ENCODE assay signal across 8 mouse cellular contexts in the genomic region with DNA sequence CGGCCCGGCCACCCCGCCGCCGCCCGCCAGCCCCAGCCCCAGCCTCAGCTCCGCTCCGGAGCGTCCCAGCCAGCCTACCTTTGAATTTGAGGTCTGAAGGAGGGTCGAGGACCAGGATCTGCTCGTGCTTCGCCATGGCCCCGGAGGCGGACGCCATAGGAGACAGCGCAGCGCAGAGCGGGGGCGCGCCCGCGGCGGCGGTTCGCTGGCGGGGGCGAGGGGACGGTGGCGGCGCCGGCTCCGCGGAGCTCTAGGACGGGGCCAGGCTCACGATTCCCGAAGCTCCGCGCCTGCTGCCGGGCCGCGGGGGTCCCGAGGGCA. TPM values are rescaled to one million over a fixed set of nuclear protein-coding genes. Genes with fewer than 3 reads are reported as not detected.
DNase-seq lines count a peak whose midpoint lies in the region; ATAC-seq and TF ChIP-seq lines count a peak whose summit lies in the region.

No protein-coding gene starts in this region.

- H3K4me3 ChIP-seq in heart, embryonic 14.5 days (ENCODE audit: control insufficient read depth in 1 of 2, insufficient read depth in 1 of 2, low read depth in 1 of 2, low read length in 2 of 2): peak overlapping the region; percentile 65 to 100
- H3K4me3 ChIP-seq in ES-E14 (ENCODE audit: insufficient read depth in 1 of 2, low read depth in 1 of 2, low read length in 2 of 2, poor library complexity in 1 of 2, severe bottlenecking in 1 of 2): peak overlapping the region; percentile 90 to 97
- H3K4me3 ChIP-seq in forebrain, postnatal 0 days (ENCODE audit: low read depth, low read length): peak overlapping the region; percentile 96

- in situ Hi-C loops in ES-E14 (cut with MboI; ENCODE audit: low sequenced_read_pairs in 2 of 2, unreplicated experiment in 2 of 2): no loop called here

- H3K27ac ChIP-seq in heart, embryonic 14.5 days (replicated peaks in 1 of 2; ENCODE audit: control insufficient read depth in 1 of 2, insufficient read depth in 1 of 2, low read depth in 2 of 2, low read length in 2 of 2): peak overlapping the region; percentile 97 to 100
- peak overlapping the region; percentile 98 for H3K27ac ChIP-seq in ES-E14 (ENCODE audit: insufficient read depth, low read depth, low read length, poor library complexity, severe bottlenecking)
- peak overlapping the region; percentile 100 for H3K27ac ChIP-seq in forebrain, postnatal 0 days (ENCODE audit: low read depth, low read length)

- no peak for DNase-seq in heart, postnatal 10 days
- no peak for DNase-seq in ES-E14 (ENCODE audit: low read depth, low spot score)
- no peak for DNase-seq in forebrain, postnatal 0 days
- DNase-seq in adrenal gland, adult 8-10 months: no peak
- DNase-seq in frontal cortex, postnatal 25 days (ENCODE audit: low spot score in 2 of 2): no peak
- no peak for DNase-seq in adrenal gland, adult 18-20 months (ENCODE audit: low spot score in 2 of 2)

- peak; percentile 69 for ATAC-seq in heart, embryonic 14.5 days (ENCODE audit: insufficient number of reproducible peaks, insufficient read depth, low FRiP score, low read depth)
- ATAC-seq in forebrain, postnatal 0 days: peak; percentile 67
- 0 out of 2 replicates have a peak, but pooled peaks have one; percentile 0 for ATAC-seq in megakaryocyte-erythroid progenitor cell, adult 5-6 weeks (replicated peaks; ENCODE audit: low FRiP score, low TSS enrichment, poor library complexity, severe bottlenecking)

- intact Hi-C loops in heart, postnatal 10 days (cut with DNase I): loop anchor here (2.0 to 5.0 kb wide), 3 partner anchors 38 to 169 kb away; a partner anchor contains a TSS

- H3K36me3 ChIP-seq in heart, embryonic 14.5 days (ENCODE audit: control insufficient read depth, insufficient read depth, low read length): peaks cover 4% of the 10 kb centered on the region; the same call in 1 of the 2 replicates
- peaks cover 4% of the 10 kb centered on the region for H3K36me3 ChIP-seq in ES-E14 (ENCODE audit: control insufficient read depth, insufficient read depth, low read length, poor library complexity, severe bottlenecking)
- H3K36me3 ChIP-seq in forebrain, postnatal 0 days (ENCODE audit: insufficient read depth): no peaks in the 10 kb centered on the region

- H3K27me3 ChIP-seq in heart, embryonic 14.5 days (ENCODE audit: control insufficient read depth, insufficient read depth, low read length): no peaks in the 10 kb centered on the region
- H3K27me3 ChIP-seq in forebrain, postnatal 0 days (ENCODE audit: insufficient read depth, low read length): no peaks in the 10 kb centered on the region

- peak overlapping the region; percentile 76 for H3K4me2 ChIP-seq in heart, embryonic 14.5 days (ENCODE audit: low read length)
- H3K4me2 ChIP-seq in forebrain, postnatal 0 days (ENCODE audit: low read depth): peak overlapping the region; percentile 48

- H3K4me1 ChIP-seq in heart, embryonic 14.5 days (ENCODE audit: control insufficient read depth in 2 of 2, insufficient read depth in 2 of 2, low read length in 2 of 2): peaks cover 6 to 33% of the 10 kb centered on the region in 2 experiments
- peaks cover 9 to 11% of the 10 kb centered on the region in 2 experiments; a peak in 3 of 4 replicates for H3K4me1 ChIP-seq in ES-E14 (ENCODE audit: control insufficient read depth in 2 of 2, insufficient read depth in 2 of 2, low read length in 2 of 2, poor library complexity in 1 of 2)
- no peaks in the 10 kb centered on the region for H3K4me1 ChIP-seq in forebrain, postnatal 0 days (ENCODE audit: insufficient read depth)

- no peaks in the 10 kb centered on the region for H3K9me3 ChIP-seq in heart, embryonic 14.5 days (ENCODE audit: control insufficient read depth, low read length)
- no peaks in the 10 kb centered on the region for H3K9me3 ChIP-seq in ES-E14 (ENCODE audit: control insufficient read depth, insufficient read depth, low read depth, low read length)
- H3K9me3 ChIP-seq in forebrain, postnatal 0 days (ENCODE audit: low read length): no peaks in the 10 kb centered on the region

- 0% methylated on average over 24 of the region's 42 CpGs for WGBS in heart, embryonic 14.5 days
- 1% methylated on average over 42 of the region's 42 CpGs for WGBS in forebrain, postnatal 0 days

- TF ChIP-seq CTCF in forebrain, postnatal 0 days (IDR thresholded peaks at IDR 0.05; ENCODE audit: low read depth): no peak

- H3K9ac ChIP-seq in heart, embryonic 14.5 days (ENCODE audit: low read length): peak overlapping the region; percentile 100
- peak overlapping the region; percentile 98 for H3K9ac ChIP-seq in ES-E14 (ENCODE audit: insufficient read depth, low read depth, low read length, poor library complexity, severe bottlenecking)
- H3K9ac ChIP-seq in forebrain, postnatal 0 days: peak overlapping the region; percentile 99

TF ChIP-seq in ES-E14, 5 proteins besides CTCF, POLR2A, EP300 and RAD21:
- no peak for TF ChIP-seq ZC3H11A (IDR thresholded peaks at IDR 0.05; ENCODE audit: borderline replicate concordance, low read depth, low read length)
- no peak for TF ChIP-seq MAFK (IDR thresholded peaks at IDR 0.05; ENCODE audit: insufficient read depth, low read depth, low read length)
- no peak for TF ChIP-seq ZNF384 (IDR thresholded peaks at IDR 0.05; ENCODE audit: low read depth, low read length)
- no peak for TF ChIP-seq CHD2 (IDR thresholded peaks at IDR 0.05; ENCODE audit: low read depth, low read length)
- no peak for TF ChIP-seq HCFC1 (IDR thresholded peaks at IDR 0.05; ENCODE audit: borderline replicate concordance, insufficient read depth, low read length)

RNA-seq across cellular contexts. Expression of a gene that starts 0.3 kb away (rescaled TPM):
- 172 and 177 TPM in 2 replicates for polyA plus RNA-seq in heart, embryonic 14.5 days (2014; fragmentation: Nextera tagmentation; extraction: Ambion mirVana)
- 100 to 1,000 TPM; 106 to 111 TPM for total RNA-seq in heart, postnatal 10 days (2021)
- 56.5 and 78.0 TPM in 2 replicates for total RNA-seq in ES-E14 (2012; rRNA removed)
- 114 and 144 TPM in 2 replicates for total RNA-seq in forebrain, postnatal 0 days (2014; rRNA removed)
- polyA plus RNA-seq in forebrain, postnatal 0 days (2015; fragmentation: Nextera tagmentation; extraction: Ambion mirVana): 320 and 327 TPM in 2 replicates
- total RNA-seq in megakaryocyte-erythroid progenitor cell, adult 5-6 weeks (2014; fragmentation: Nextera tagmentation): 93.1 and 132 TPM in 2 replicates
- 94.5 and 99.9 TPM in 2 replicates for total RNA-seq in megakaryocyte-erythroid progenitor cell, adult 5-6 weeks (2017)
- total RNA-seq in adrenal gland, adult 8-10 months (2022): 100 to 1,000 TPM; 108 to 165 (median 135) TPM
- 100 to 1,000 TPM; 138 to 182 TPM for total RNA-seq in adrenal gland, adult 18-20 months (2021)

RNA-seq across cellular contexts. Expression of a gene that starts 28.9 kb away (rescaled TPM):
- polyA plus RNA-seq in heart, embryonic 14.5 days (2014; fragmentation: Nextera tagmentation; extraction: Ambion mirVana): not detected in 2 replicates
- total RNA-seq in heart, postnatal 10 days (2021): under 1 TPM; 0.15 to 0.19 TPM
- 0.13 and 0.37 TPM in 2 replicates for total RNA-seq in ES-E14 (2012; rRNA removed)
- 0.19 TPM in 1 of 2 replicates, not detected in the other for total RNA-seq in forebrain, postnatal 0 days (2014; rRNA removed)
- not detected in 2 replicates for polyA plus RNA-seq in forebrain, postnatal 0 days (2015; fragmentation: Nextera tagmentation; extraction: Ambion mirVana)
- not detected in 2 replicates for total RNA-seq in megakaryocyte-erythroid progenitor cell, adult 5-6 weeks (2014; fragmentation: Nextera tagmentation)
- total RNA-seq in megakaryocyte-erythroid progenitor cell, adult 5-6 weeks (2017): not detected in 2 replicates
- total RNA-seq in adrenal gland, adult 8-10 months (2022): 10 to 100 TPM in 2 of 4 experiments, 1 to 10 TPM in 2; 9.2 to 45.4 (median 18.7) TPM
- total RNA-seq in adrenal gland, adult 18-20 months (2021): 10 to 100 TPM in 1 of 2 experiments, 1 to 10 TPM in 1; 2.7 to 26.0 TPM

Comparison
In these comparisons a context has a peak if more than half of its experiments do, and no peak if none do; other contexts are left out.
1. ATAC-seq: peak in every context shown above with its lines; median percentile 69 in heart, embryonic 14.5 days; 67 in forebrain, postnatal 0 days; 0 in megakaryocyte-erythroid progenitor cell, adult 5-6 weeks.